Mouse (Mus musculus): ENCODE data around the gene Nlgn3. TPM values are rescaled to one million over a fixed set of nuclear protein-coding genes. Genes with fewer than 3 reads are reported as not detected.

Nlgn3 gene
- 0.25 and 0.29 TPM in 2 replicates for polyA plus RNA-seq (2015; fragmentation: Nextera tagmentation; extraction: Ambion mirVana)

GRCm38 (mm10) chrX:101299055-101299454 is at the start of gene Nlgn3:
TSS of gene Nlgn3 (plus strand) at chrX:101299168.
- no peaks in the 10 kb centered on the region for H3K4me1 ChIP-seq (ENCODE audit: insufficient read depth, low read depth, low read length)
- H3K36me3 ChIP-seq (ENCODE audit: insufficient read depth, low read length) = no peaks in the 10 kb centered on the region
- no peak within 1 kb of the TSS for H3K27ac ChIP-seq (ENCODE audit: low read length)
- peak within 1 kb of the TSS; percentile 37 for H3K4me2 ChIP-seq (replicated peaks; ENCODE audit: low read depth, low read length)
- no peak within 1 kb of the TSS for H3K9ac ChIP-seq (replicated peaks; ENCODE audit: low read depth)
- TF ChIP-seq EP300 (IDR thresholded peaks at IDR 0.05) (no peak), CTCF (IDR thresholded peaks at IDR 0.05) (no peak)
- 12% methylated on average over 15 of the region's 24 CpGs for WGBS
- no peaks in the 10 kb centered on the region for H3K9me3 ChIP-seq (ENCODE audit: low read length)
- H3K4me3 ChIP-seq (ENCODE audit: low read depth, low read length) = no peak within 1 kb of the TSS
- no peak for ATAC-seq
- no peak for DNase-seq (ENCODE audit: low spot score)
- no peaks in the 10 kb centered on the region for H3K27me3 ChIP-seq (replicated peaks; ENCODE audit: insufficient read depth, low read length)

GRCm38 (mm10) chrX:101253952-101254729 is 44.8 kb upstream of the Nlgn3 start, which contains the start of gene Foxo4:
TSS of gene Foxo4 (plus strand) at chrX:101254528.
- Histone ChIP-seq H3K27ac (ENCODE audit: low read length) (peak within 1 kb of the TSS; percentile 72), H3K4me3 (ENCODE audit: low read depth, low read length) (peak within 1 kb of the TSS; percentile 53), H3K4me2 (replicated peaks; ENCODE audit: low read depth, low read length) (peak within 1 kb of the TSS; percentile 79), H3K9ac (replicated peaks; ENCODE audit: low read depth) (peak within 1 kb of the TSS; percentile 26; the same call in 1 of the 2 replicates), H3K27me3 (replicated peaks; ENCODE audit: insufficient read depth, low read length) (no peaks in the 10 kb centered on the region), H3K4me1 (ENCODE audit: insufficient read depth, low read depth, low read length) (no peaks in the 10 kb centered on the region), H3K36me3 (ENCODE audit: insufficient read depth, low read length) (no peaks in the 10 kb centered on the region), H3K9me3 (ENCODE audit: low read length) (no peaks in the 10 kb centered on the region)
- DNase-seq (ENCODE audit: low spot score) (peak; percentile 94), ATAC-seq (peak; percentile 95)
- TF ChIP-seq CTCF (IDR thresholded peaks at IDR 0.05) (no peak), EP300 (IDR thresholded peaks at IDR 0.05) (no peak)
- 18% methylated on average over 41 of the region's 47 CpGs for WGBS

- DNase-seq (ENCODE audit: low spot score) = no peak
- no peak overlapping the region for H3K27ac ChIP-seq (ENCODE audit: low read length)
- WGBS = 17% methylated on average over 22 of the region's 26 CpGs
Measured at GRCm38 (mm10) chrX:101254740-101255139, 44.2 kb upstream of the Nlgn3 start.

GRCm38 (mm10) chrX:101256603-101257002 is 42.4 kb upstream of the Nlgn3 start:
- no peak overlapping the region for H3K4me2 ChIP-seq (replicated peaks; ENCODE audit: low read depth, low read length)
- no peaks in the 10 kb centered on the region for H3K4me1 ChIP-seq (ENCODE audit: insufficient read depth, low read depth, low read length)
- WGBS = 83% methylated on average over 13 of the region's 13 CpGs
- no peaks in the 10 kb centered on the region for H3K9me3 ChIP-seq (ENCODE audit: low read length)
- TF ChIP-seq EP300 (IDR thresholded peaks at IDR 0.05) (no peak), CTCF (IDR thresholded peaks at IDR 0.05) (peak; percentile 45)
- ATAC-seq (no peak), DNase-seq (ENCODE audit: low spot score) (no peak)
- no peak overlapping the region for H3K27ac ChIP-seq (ENCODE audit: low read length)
- no peaks in the 10 kb centered on the region for H3K36me3 ChIP-seq (ENCODE audit: insufficient read depth, low read length)
- no peak overlapping the region for H3K9ac ChIP-seq (replicated peaks; ENCODE audit: low read depth)
- H3K27me3 ChIP-seq (replicated peaks; ENCODE audit: insufficient read depth, low read length) = no peaks in the 10 kb centered on the region
- H3K4me3 ChIP-seq (ENCODE audit: low read depth, low read length) = no peak overlapping the region

More at GRCm38 (mm10) chrX:101254740-101255139, 44.2 kb upstream of the Nlgn3 start:
- Histone ChIP-seq H3K4me1 (ENCODE audit: insufficient read depth, low read depth, low read length) (no peaks in the 10 kb centered on the region), H3K36me3 (ENCODE audit: insufficient read depth, low read length) (no peaks in the 10 kb centered on the region), H3K27me3 (replicated peaks; ENCODE audit: insufficient read depth, low read length) (no peaks in the 10 kb centered on the region), H3K4me3 (ENCODE audit: low read depth, low read length) (peak overlapping the region; percentile 53), H3K4me2 (replicated peaks; ENCODE audit: low read depth, low read length) (peak overlapping the region; percentile 79), H3K9me3 (ENCODE audit: low read length) (no peaks in the 10 kb centered on the region), H3K9ac (replicated peaks; ENCODE audit: low read depth) (peak overlapping the region; percentile 26; the same call in 1 of the 2 replicates)
- peak; percentile 8; the same call in 1 of the 2 replicates for ATAC-seq
- TF ChIP-seq CTCF (IDR thresholded peaks at IDR 0.05) = no peak
- no peak for TF ChIP-seq EP300 (IDR thresholded peaks at IDR 0.05)

GRCm38 (mm10) chrX:101260441-101261325 is 38.3 kb upstream of the Nlgn3 start:
- TF ChIP-seq CTCF (IDR thresholded peaks at IDR 0.05) (no peak), EP300 (IDR thresholded peaks at IDR 0.05) (no peak)
- Histone ChIP-seq H3K4me2 (replicated peaks; ENCODE audit: low read depth, low read length) (no peak overlapping the region), H3K4me3 (ENCODE audit: low read depth, low read length) (no peak overlapping the region), H3K4me1 (ENCODE audit: insufficient read depth, low read depth, low read length) (no peaks in the 10 kb centered on the region), H3K27me3 (replicated peaks; ENCODE audit: insufficient read depth, low read length) (no peaks in the 10 kb centered on the region), H3K9ac (replicated peaks; ENCODE audit: low read depth) (no peak overlapping the region), H3K36me3 (ENCODE audit: insufficient read depth, low read length) (no peaks in the 10 kb centered on the region), H3K27ac (ENCODE audit: low read length) (no peak overlapping the region), H3K9me3 (ENCODE audit: low read length) (no peaks in the 10 kb centered on the region)
- ATAC-seq (no peak; the same call in 1 of the 2 replicates), DNase-seq (ENCODE audit: low spot score) (no peak)
- 25% methylated on average over 8 of the region's 13 CpGs for WGBS

- DNase-seq (ENCODE audit: low spot score) = no peak
- ATAC-seq = no peak
Measured at GRCm38 (mm10) chrX:101263892-101264291, 35.1 kb upstream of the Nlgn3 start, which contains the start of gene Gm614. TSS of gene Gm614 (minus strand) at chrX:101263992.

More at GRCm38 (mm10) chrX:101263892-101264291, 35.1 kb upstream of the Nlgn3 start, which contains the start of gene Gm614:
- no peaks in the 10 kb centered on the region for H3K9me3 ChIP-seq (ENCODE audit: low read length)
- no peaks in the 10 kb centered on the region for H3K4me1 ChIP-seq (ENCODE audit: insufficient read depth, low read depth, low read length)
- no peak for TF ChIP-seq EP300 (IDR thresholded peaks at IDR 0.05)
- no peak for TF ChIP-seq CTCF (IDR thresholded peaks at IDR 0.05)
- H3K27ac ChIP-seq (ENCODE audit: low read length) = no peak within 1 kb of the TSS
- H3K4me2 ChIP-seq (replicated peaks; ENCODE audit: low read depth, low read length) = no peak within 1 kb of the TSS
- H3K27me3 ChIP-seq (replicated peaks; ENCODE audit: insufficient read depth, low read length) = no peaks in the 10 kb centered on the region
- H3K36me3 ChIP-seq (ENCODE audit: insufficient read depth, low read length) = no peaks in the 10 kb centered on the region
- H3K4me3 ChIP-seq (ENCODE audit: low read depth, low read length) = no peak within 1 kb of the TSS
- WGBS = 36% methylated on average over 1 of the region's 1 CpGs
- H3K9ac ChIP-seq (replicated peaks; ENCODE audit: low read depth) = no peak within 1 kb of the TSS
